Mouse (Mus musculus): ENCODE measurements around the gene Zhx3. TPM values are rescaled to one million over a fixed set of nuclear protein-coding genes. Genes with fewer than 3 reads are reported as not detected.

Gene Zhx3
- total and polyA plus RNA-seq, 2 experiments, result 12.3 to 33.5 TPM

DNA sequence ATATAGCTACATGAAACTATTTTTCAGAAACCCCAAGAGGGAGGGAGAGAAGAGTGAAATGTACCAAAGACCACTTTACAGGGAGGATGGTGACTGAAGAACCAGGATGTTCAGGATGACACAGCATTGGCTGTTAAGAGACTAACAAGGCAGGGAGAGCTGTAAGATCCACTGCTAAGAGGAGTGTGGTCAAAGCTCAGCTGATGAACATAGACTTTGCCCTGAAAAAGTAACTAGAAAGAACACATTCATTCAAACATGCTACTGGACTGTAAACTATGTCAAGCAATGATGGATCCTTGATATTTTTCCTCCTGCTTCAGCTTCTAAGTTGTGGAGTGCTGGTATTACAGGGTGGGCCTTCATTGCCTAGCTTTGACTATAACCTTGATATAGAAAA is 62.4 kb downstream of the Zhx3 start:
- no peaks in the 10 kb centered on the region for H3K27me3 ChIP-seq (ENCODE audit: control insufficient read depth, insufficient read depth, low read length)
- peak; percentile 81 for DNase-seq (ENCODE audit: extremely low read depth, low read depth, low spot score)
- no peak overlapping the region for H3K4me3 ChIP-seq (ENCODE audit: insufficient read depth, low read depth, low read length)
- no peak overlapping the region for H3K9ac ChIP-seq (ENCODE audit: low read depth, low read length)
- peaks cover 26% of the 10 kb centered on the region for H3K4me1 ChIP-seq (ENCODE audit: control insufficient read depth, insufficient read depth, low read length)
- H3K36me3 ChIP-seq (ENCODE audit: control insufficient read depth, insufficient read depth, low read length), result peaks cover 3% of the 10 kb centered on the region
- H3K79me2 ChIP-seq (ENCODE audit: control insufficient read depth, insufficient read depth, low read length), result peaks cover 10% of the 10 kb centered on the region
- peak overlapping the region; percentile 22 for H3K27ac ChIP-seq (replicated peaks; ENCODE audit: insufficient read depth, low read depth, low read length)
- TF ChIP-seq CTCF (IDR thresholded peaks at IDR 0.05; ENCODE audit: low read depth, low read length), result no peak
- TF ChIP-seq POLR2A (IDR thresholded peaks at IDR 0.05; ENCODE audit: extremely low read depth, insufficient read depth, low read length), result no peak

- H3K27ac ChIP-seq (replicated peaks; ENCODE audit: insufficient read depth, low read depth, low read length), result peak overlapping the region; percentile 41
- peaks cover 24% of the 10 kb centered on the region for H3K79me2 ChIP-seq (ENCODE audit: control insufficient read depth, insufficient read depth, low read length)
- TF ChIP-seq CTCF (IDR thresholded peaks at IDR 0.05; ENCODE audit: low read depth, low read length), result no peak
- no peak for TF ChIP-seq POLR2A (IDR thresholded peaks at IDR 0.05; ENCODE audit: extremely low read depth, insufficient read depth, low read length)
- H3K4me3 ChIP-seq (ENCODE audit: insufficient read depth, low read depth, low read length), result no peak overlapping the region
- 11% methylated on average over 3 of the region's 3 CpGs for WGBS
- peak; percentile 80 for DNase-seq (ENCODE audit: extremely low read depth, low read depth, low spot score)
- no peak overlapping the region for H3K9ac ChIP-seq (ENCODE audit: low read depth, low read length)
- peaks cover 28% of the 10 kb centered on the region for H3K4me1 ChIP-seq (ENCODE audit: control insufficient read depth, insufficient read depth, low read length)
- H3K36me3 ChIP-seq (ENCODE audit: control insufficient read depth, insufficient read depth, low read length), result peaks cover 2% of the 10 kb centered on the region
- no peaks in the 10 kb centered on the region for H3K27me3 ChIP-seq (ENCODE audit: control insufficient read depth, insufficient read depth, low read length)
Observed at GRCm38 (mm10) chr2:160806091-160806521, 66.7 kb downstream of the Zhx3 start.

- Histone ChIP-seq H3K79me2 (ENCODE audit: control insufficient read depth, insufficient read depth, low read length) (peaks cover 24% of the 10 kb centered on the region), H3K27me3 (ENCODE audit: control insufficient read depth, insufficient read depth, low read length) (no peaks in the 10 kb centered on the region), H3K4me1 (ENCODE audit: control insufficient read depth, insufficient read depth, low read length) (peaks cover 21% of the 10 kb centered on the region), H3K4me3 (ENCODE audit: insufficient read depth, low read depth, low read length) (no peak overlapping the region), H3K9ac (ENCODE audit: low read depth, low read length) (no peak overlapping the region; the same call in 1 of the 2 replicates), H3K36me3 (ENCODE audit: control insufficient read depth, insufficient read depth, low read length) (peaks cover 2% of the 10 kb centered on the region), H3K27ac (replicated peaks; ENCODE audit: insufficient read depth, low read depth, low read length) (peak overlapping the region; percentile 60)
- DNase-seq (ENCODE audit: extremely low read depth, low read depth, low spot score), result peak; percentile 79
- TF ChIP-seq CTCF (IDR thresholded peaks at IDR 0.05; ENCODE audit: low read depth, low read length) (no peak), POLR2A (IDR thresholded peaks at IDR 0.05; ENCODE audit: extremely low read depth, insufficient read depth, low read length) (no peak)
- 46% methylated on average over 4 of the region's 4 CpGs for WGBS
Observed at GRCm38 (mm10) chr2:160804794-160805527, 67.8 kb downstream of the Zhx3 start.

DNA sequence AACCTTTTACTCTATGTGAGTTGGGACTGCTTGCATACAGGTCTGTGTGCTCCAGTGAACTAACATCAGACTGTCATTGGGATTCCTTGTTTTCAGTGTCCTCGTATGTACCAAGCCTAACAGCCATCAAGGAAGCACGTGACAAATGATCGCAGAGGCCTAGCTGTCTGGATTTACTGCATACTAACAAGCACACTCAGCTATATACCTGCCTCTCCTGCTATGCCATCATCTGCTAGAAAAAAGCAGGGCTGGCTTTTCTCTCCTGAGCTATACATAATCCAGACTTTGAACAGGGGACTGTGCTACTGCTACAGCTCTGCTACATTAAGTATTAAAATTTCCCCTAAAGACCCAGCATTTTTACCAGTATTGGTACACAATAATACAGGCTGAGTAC is 70.5 kb downstream of the Zhx3 start:
- Histone ChIP-seq H3K9ac (ENCODE audit: low read depth, low read length) (no peak overlapping the region), H3K4me3 (ENCODE audit: insufficient read depth, low read depth, low read length) (no peak overlapping the region), H3K27me3 (ENCODE audit: control insufficient read depth, insufficient read depth, low read length) (no peaks in the 10 kb centered on the region), H3K4me1 (ENCODE audit: control insufficient read depth, insufficient read depth, low read length) (peaks cover 29% of the 10 kb centered on the region), H3K27ac (replicated peaks; ENCODE audit: insufficient read depth, low read depth, low read length) (no peak overlapping the region), H3K36me3 (ENCODE audit: control insufficient read depth, insufficient read depth, low read length) (peaks cover 2% of the 10 kb centered on the region), H3K79me2 (ENCODE audit: control insufficient read depth, insufficient read depth, low read length) (peaks cover 17% of the 10 kb centered on the region)
- DNase-seq (ENCODE audit: extremely low read depth, low read depth, low spot score), result no peak
- WGBS, result 96% methylated on average over 3 of the region's 3 CpGs
- TF ChIP-seq CTCF (IDR thresholded peaks at IDR 0.05; ENCODE audit: low read depth, low read length) (no peak), POLR2A (IDR thresholded peaks at IDR 0.05; ENCODE audit: extremely low read depth, insufficient read depth, low read length) (no peak)

DNA sequence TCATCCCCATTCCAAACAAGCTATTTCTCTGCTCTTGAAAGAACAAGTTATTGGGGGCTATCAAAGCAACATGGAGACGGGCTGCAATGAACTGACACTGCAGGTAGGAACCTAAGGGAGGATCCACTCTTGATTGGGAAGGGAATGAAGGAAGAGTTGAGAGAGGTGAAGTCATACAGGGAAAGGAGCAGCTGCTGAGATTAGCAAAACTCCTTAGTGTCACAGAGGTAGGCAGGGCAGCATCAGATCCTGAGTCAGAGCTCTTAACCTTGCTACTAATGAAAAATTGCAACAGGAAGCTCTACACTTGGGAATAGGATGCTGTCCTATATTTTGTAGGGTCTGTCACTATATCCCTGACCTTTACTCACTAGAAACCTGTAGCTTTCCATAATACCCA is 71.8 kb downstream of the Zhx3 start:
- 100% methylated on average over 1 of the region's 1 CpGs for WGBS
- Histone ChIP-seq H3K27ac (replicated peaks; ENCODE audit: insufficient read depth, low read depth, low read length) (no peak overlapping the region), H3K4me1 (ENCODE audit: control insufficient read depth, insufficient read depth, low read length) (peaks cover 26% of the 10 kb centered on the region), H3K9ac (ENCODE audit: low read depth, low read length) (no peak overlapping the region), H3K4me3 (ENCODE audit: insufficient read depth, low read depth, low read length) (no peak overlapping the region), H3K27me3 (ENCODE audit: control insufficient read depth, insufficient read depth, low read length) (no peaks in the 10 kb centered on the region), H3K36me3 (ENCODE audit: control insufficient read depth, insufficient read depth, low read length) (peaks cover 2% of the 10 kb centered on the region), H3K79me2 (ENCODE audit: control insufficient read depth, insufficient read depth, low read length) (peaks cover 17% of the 10 kb centered on the region)
- DNase-seq (ENCODE audit: extremely low read depth, low read depth, low spot score), result no peak
- TF ChIP-seq POLR2A (IDR thresholded peaks at IDR 0.05; ENCODE audit: extremely low read depth, insufficient read depth, low read length) (no peak), CTCF (IDR thresholded peaks at IDR 0.05; ENCODE audit: low read depth, low read length) (no peak)

DNA sequence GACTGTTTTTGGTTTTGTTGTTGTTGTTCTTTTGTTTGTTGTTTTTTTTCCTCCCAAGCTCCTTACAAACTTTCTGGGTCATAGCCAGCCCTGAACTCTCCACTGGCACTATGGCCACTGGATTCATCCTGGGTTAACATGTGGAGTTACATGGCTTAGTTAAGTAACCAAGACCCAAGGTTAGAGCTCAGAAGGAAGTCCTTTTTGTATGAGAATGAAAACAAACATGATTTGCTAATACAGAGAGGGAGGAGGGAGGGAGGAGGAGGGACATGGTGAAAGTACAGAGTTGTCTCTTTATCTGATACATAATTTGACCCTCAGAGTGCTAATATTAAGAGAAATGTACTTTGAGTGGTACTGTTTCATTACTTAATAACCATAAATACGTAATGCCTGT is 74.6 kb downstream of the Zhx3 start:
- Histone ChIP-seq H3K36me3 (ENCODE audit: control insufficient read depth, insufficient read depth, low read length) (peaks cover 2% of the 10 kb centered on the region), H3K79me2 (ENCODE audit: control insufficient read depth, insufficient read depth, low read length) (peaks cover 9% of the 10 kb centered on the region; the same call in 1 of the 2 replicates), H3K4me3 (ENCODE audit: insufficient read depth, low read depth, low read length) (no peak overlapping the region), H3K27me3 (ENCODE audit: control insufficient read depth, insufficient read depth, low read length) (no peaks in the 10 kb centered on the region), H3K4me1 (ENCODE audit: control insufficient read depth, insufficient read depth, low read length) (peaks cover 14% of the 10 kb centered on the region), H3K9ac (ENCODE audit: low read depth, low read length) (no peak overlapping the region), H3K27ac (replicated peaks; ENCODE audit: insufficient read depth, low read depth, low read length) (peak overlapping the region; percentile 71)
- WGBS, result 19% methylated on average over 1 of the region's 1 CpGs
- DNase-seq (ENCODE audit: extremely low read depth, low read depth, low spot score), result peak; percentile 81
- TF ChIP-seq CTCF (IDR thresholded peaks at IDR 0.05; ENCODE audit: low read depth, low read length), result no peak
- TF ChIP-seq POLR2A (IDR thresholded peaks at IDR 0.05; ENCODE audit: extremely low read depth, insufficient read depth, low read length), result no peak

Data from liver, adult 2 months (tissue).